Mouse (Mus musculus): Measurements from ENCODE around the gene Mgll.

Mgll gene

GRCm38 (mm10) chr6:88718033-88718725 lies 6.0 kb upstream of the Mgll start:
- DNase-seq (ENCODE audit: low read depth): no peak

- no peak for DNase-seq (ENCODE audit: low read depth)
Measured at GRCm38 (mm10) chr6:88721059-88721458, 3.2 kb upstream of the Mgll start.

GRCm38 (mm10) chr6:88722906-88723305 lies 1.3 kb upstream of the Mgll start:
- no peak for DNase-seq (ENCODE audit: low read depth)

- no peak for DNase-seq (ENCODE audit: low read depth)
Measured at GRCm38 (mm10) chr6:88723806-88724312, 353 bp upstream of the Mgll start.

GRCm38 (mm10) chr6:88725590-88725989 lies 1.4 kb downstream of the Mgll start:
- no peak for DNase-seq (ENCODE audit: low read depth)

- DNase-seq (ENCODE audit: low read depth): no peak
Measured at GRCm38 (mm10) chr6:88726252-88727211, 2.3 kb downstream of the Mgll start.

GRCm38 (mm10) chr6:88727490-88727889 lies 3.3 kb downstream of the Mgll start:
- no peak for DNase-seq (ENCODE audit: low read depth)

- DNase-seq (ENCODE audit: low read depth): no peak
Measured at GRCm38 (mm10) chr6:88728054-88728453, 3.8 kb downstream of the Mgll start.

GRCm38 (mm10) chr6:88728515-88728914 lies 4.3 kb downstream of the Mgll start:
- no peak for DNase-seq (ENCODE audit: low read depth)

GRCm38 (mm10) chr6:88731211-88731751 lies 7.1 kb downstream of the Mgll start:
- no peak for DNase-seq (ENCODE audit: low read depth)

- DNase-seq (ENCODE audit: low read depth): no peak
Measured at GRCm38 (mm10) chr6:88731991-88732390, 7.8 kb downstream of the Mgll start.

- no peak for DNase-seq (ENCODE audit: low read depth)
Measured at GRCm38 (mm10) chr6:88732643-88733613, 8.7 kb downstream of the Mgll start.

GRCm38 (mm10) chr6:88736337-88736736 lies 12.1 kb downstream of the Mgll start:
- DNase-seq (ENCODE audit: low read depth): no peak

GRCm38 (mm10) chr6:88736741-88737508 lies 12.7 kb downstream of the Mgll start:
- no peak for DNase-seq (ENCODE audit: low read depth)

GRCm38 (mm10) chr6:88737509-88737888 lies 13.3 kb downstream of the Mgll start:
- no peak for DNase-seq (ENCODE audit: low read depth)

GRCm38 (mm10) chr6:88741041-88741440 lies 16.8 kb downstream of the Mgll start:
- no peak for DNase-seq (ENCODE audit: low read depth)

GRCm38 (mm10) chr6:88741791-88742190 lies 17.6 kb downstream of the Mgll start:
- DNase-seq (ENCODE audit: low read depth): no peak

GRCm38 (mm10) chr6:88742286-88743011 lies 18.2 kb downstream of the Mgll start:
- no peak for DNase-seq (ENCODE audit: low read depth)

GRCm38 (mm10) chr6:88743601-88744291 lies 19.5 kb downstream of the Mgll start:
- no peak for DNase-seq (ENCODE audit: low read depth)
